ENCODE assay signal across 9 mouse cellular contexts in the genomic region with DNA sequence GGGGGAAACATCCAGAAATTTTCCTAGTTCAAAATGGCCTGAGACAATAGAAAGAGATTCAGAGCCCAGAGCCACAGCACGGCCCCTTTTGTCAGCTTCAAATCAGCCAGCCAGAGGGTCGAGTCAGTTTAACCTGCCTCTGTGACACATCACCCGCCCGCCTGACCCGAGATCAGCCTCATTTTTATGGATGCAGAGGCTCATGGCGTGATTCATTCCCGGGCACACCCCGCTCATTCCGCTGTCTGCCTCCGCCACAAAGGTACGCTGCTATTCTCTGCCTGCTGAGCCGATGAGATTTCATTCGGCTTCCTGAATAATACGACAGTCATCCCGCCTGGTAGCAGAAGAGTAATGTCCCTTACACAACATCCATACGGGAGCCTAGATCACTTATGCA.
DNase-seq lines count a peak whose midpoint lies in the region; ATAC-seq and TF ChIP-seq lines count a peak whose summit lies in the region.
"Had no signal": no experiment of that assay in that cellular context is flagged by ENCODE, and none has a peak within 500 bp of the region (broad histone marks: within the 10 kb centered on the region; RNA-seq: fewer than 3 reads in every experiment).

No protein-coding gene starts in this region.

- H3K27me3 ChIP-seq in kidney, postnatal 0 days (ENCODE audit: insufficient read depth, low read length): no peaks in the 10 kb centered on the region
- peaks cover 3% of the 10 kb centered on the region; the same call in 1 of the 2 replicates for H3K27me3 ChIP-seq in kidney, adult 2 months (replicated peaks; ENCODE audit: control insufficient read depth, insufficient read depth, low read length)
- no peaks in the 10 kb centered on the region for H3K27me3 ChIP-seq in liver, embryonic 13.5 days
- no peaks in the 10 kb centered on the region for H3K27me3 ChIP-seq in stomach, postnatal 0 days (ENCODE audit: control insufficient read depth, insufficient read depth, low read length)
- H3K27me3 ChIP-seq: megakaryocyte, embryonic 14.5 days had no signal

- intact Hi-C loops in gastrocnemius, postnatal 36 days (cut with DNase I): no loop called here

- H3K4me3 ChIP-seq in kidney, postnatal 0 days (replicated peaks; ENCODE audit: low read depth, low read length): peak overlapping the region; percentile 28
- H3K4me3 ChIP-seq in kidney, adult 2 months (ENCODE audit: insufficient read depth, low read depth, low read length): no peak overlapping the region
- H3K4me3 ChIP-seq in liver, embryonic 13.5 days (replicated peaks): no peak overlapping the region
- H3K4me3 ChIP-seq in stomach, postnatal 0 days (ENCODE audit: low read depth, low read length): no peak overlapping the region; the same call in 1 of the 2 replicates
- H3K4me3 ChIP-seq: megakaryocyte, embryonic 14.5 days had no signal

- no peak overlapping the region for H3K27ac ChIP-seq in kidney, postnatal 0 days
- H3K27ac ChIP-seq in kidney, adult 2 months (ENCODE audit: insufficient read depth, low read depth, low read length): no peak overlapping the region
- no peak overlapping the region for H3K27ac ChIP-seq in liver, embryonic 13.5 days
- H3K27ac ChIP-seq in stomach, postnatal 0 days (replicated peaks): no peak overlapping the region

- no peaks in the 10 kb centered on the region for H3K9me3 ChIP-seq in kidney, postnatal 0 days (replicated peaks; ENCODE audit: low read length)
- no peaks in the 10 kb centered on the region for H3K9me3 ChIP-seq in liver, embryonic 13.5 days (replicated peaks)
- H3K9me3 ChIP-seq in stomach, postnatal 0 days (ENCODE audit: control insufficient read depth, low read length): no peaks in the 10 kb centered on the region

- TF ChIP-seq POLR2A in kidney, adult 2 months (IDR thresholded peaks at IDR 0.05; ENCODE audit: low read depth, low read length): no peak
- TF ChIP-seq POLR2A in brain, embryonic 14.5 days (IDR thresholded peaks at IDR 0.05; ENCODE audit: borderline replicate concordance, extremely low read depth, insufficient read depth, insufficient read length, poor library complexity, severe bottlenecking): peak; percentile 47; the same call in 1 of the 2 replicates

- DNase-seq in kidney, postnatal 0 days (ENCODE audit: low spot score): peak; percentile 43
- no peak for DNase-seq in kidney, adult 2 months
- peak; percentile 84 for DNase-seq in brain, embryonic 14.5 days (ENCODE audit: low read depth)
- peak; percentile 13 to 17 for DNase-seq in frontal cortex, postnatal 14 days (ENCODE audit: low spot score in 2 of 2)
- DNase-seq in liver, embryonic 13.5 days: no peak
- peak; percentile 29 for DNase-seq in stomach, postnatal 0 days (ENCODE audit: low spot score)
- DNase-seq in gastrocnemius, postnatal 36 days: no peak
- no peak for DNase-seq in kidney, postnatal 25 days

- no peak for ATAC-seq in kidney, postnatal 0 days (replicated peaks; ENCODE audit: low FRiP score, low read depth)
- ATAC-seq in liver, embryonic 13.5 days (ENCODE audit: low read depth): no peak
- peak; percentile 59; the same call in 1 of the 2 replicates for ATAC-seq in stomach, postnatal 0 days (ENCODE audit: low FRiP score, low TSS enrichment)

- H3K9ac ChIP-seq in kidney, postnatal 0 days (ENCODE audit: low read depth, low read length): no peak overlapping the region
- no peak overlapping the region for H3K9ac ChIP-seq in liver, embryonic 13.5 days
- H3K9ac ChIP-seq in stomach, postnatal 0 days (ENCODE audit: low read length): no peak overlapping the region

- no peaks in the 10 kb centered on the region for H3K4me1 ChIP-seq in kidney, postnatal 0 days (replicated peaks; ENCODE audit: insufficient read depth, low read length)
- no peaks in the 10 kb centered on the region for H3K4me1 ChIP-seq in kidney, adult 2 months (ENCODE audit: control insufficient read depth, insufficient read depth, low read length)
- H3K4me1 ChIP-seq in liver, embryonic 13.5 days (replicated peaks): no peaks in the 10 kb centered on the region
- H3K4me1 ChIP-seq in stomach, postnatal 0 days (replicated peaks; ENCODE audit: control insufficient read depth, insufficient read depth): no peaks in the 10 kb centered on the region
- H3K4me1 ChIP-seq: megakaryocyte, embryonic 14.5 days had no signal

- H3K4me2 ChIP-seq in kidney, postnatal 0 days (ENCODE audit: low read length): peak overlapping the region; percentile 58
- 0 out of 2 replicates have a peak overlapping the region, but pooled peaks have one; percentile 6 for H3K4me2 ChIP-seq in liver, embryonic 13.5 days
- peak overlapping the region; percentile 34 for H3K4me2 ChIP-seq in stomach, postnatal 0 days (replicated peaks; ENCODE audit: low read depth)

- no peaks in the 10 kb centered on the region for H3K36me3 ChIP-seq in kidney, postnatal 0 days (ENCODE audit: insufficient read depth, low read length)
- no peaks in the 10 kb centered on the region for H3K36me3 ChIP-seq in kidney, adult 2 months (ENCODE audit: control insufficient read depth, insufficient read depth, low read length)
- H3K36me3 ChIP-seq in liver, embryonic 13.5 days: no peaks in the 10 kb centered on the region
- H3K36me3 ChIP-seq in stomach, postnatal 0 days (ENCODE audit: control insufficient read depth, insufficient read depth, low read length): no peaks in the 10 kb centered on the region

- TF ChIP-seq CTCF in kidney, postnatal 0 days (IDR thresholded peaks at IDR 0.05; ENCODE audit: low read depth): no peak
- TF ChIP-seq CTCF in kidney, adult 2 months (conservative IDR thresholded peaks at IDR 0.05; ENCODE audit: insufficient read depth, insufficient read length, low read depth, low read length): no peak
- no peak for TF ChIP-seq CTCF in brain, embryonic 14.5 days (IDR thresholded peaks at IDR 0.05; ENCODE audit: borderline replicate concordance, extremely low read depth, insufficient read depth, insufficient read length)
- TF ChIP-seq CTCF in stomach, postnatal 0 days (IDR thresholded peaks at IDR 0.05; ENCODE audit: low read depth): no peak

- no peak for TF ChIP-seq EP300 in stomach, postnatal 0 days (optimal IDR thresholded peaks at IDR 0.05)

- WGBS in kidney, postnatal 0 days: 4% methylated on average over 16 of the region's 16 CpGs
- WGBS in kidney, adult 2 months: 7% methylated on average over 16 of the region's 16 CpGs
- 25% methylated on average over 16 of the region's 16 CpGs for WGBS in liver, embryonic 13.5 days (ENCODE audit: insufficient replicate concordance)
- WGBS in stomach, postnatal 0 days: 17% methylated on average over 16 of the region's 16 CpGs

Comparison
In these comparisons a context has a peak if more than half of its experiments do, and no peak if none do; other contexts are left out.
1. DNase-seq: peak in kidney, postnatal 0 days (single experiment), brain, embryonic 14.5 days (single experiment), frontal cortex, postnatal 14 days (2 of 2) and stomach, postnatal 0 days (single experiment); none in kidney, adult 2 months (single experiment), liver, embryonic 13.5 days (single experiment), gastrocnemius, postnatal 36 days (0 of 2) and kidney, postnatal 25 days (0 of 2).
2. H3K4me2 ChIP-seq: peak in every context shown above with its lines; median percentile 58 in kidney, postnatal 0 days; 34 in stomach, postnatal 0 days; 6 in liver, embryonic 13.5 days.